Mouse (Mus musculus): ENCODE data around the gene Cd9. TPM values are rescaled to one million over a fixed set of nuclear protein-coding genes. Genes with fewer than 3 reads are reported as not detected.

Cd9 gene
- 8.6 and 12.4 TPM in 2 replicates for polyA plus RNA-seq (2012; rRNA removed)

DNA sequence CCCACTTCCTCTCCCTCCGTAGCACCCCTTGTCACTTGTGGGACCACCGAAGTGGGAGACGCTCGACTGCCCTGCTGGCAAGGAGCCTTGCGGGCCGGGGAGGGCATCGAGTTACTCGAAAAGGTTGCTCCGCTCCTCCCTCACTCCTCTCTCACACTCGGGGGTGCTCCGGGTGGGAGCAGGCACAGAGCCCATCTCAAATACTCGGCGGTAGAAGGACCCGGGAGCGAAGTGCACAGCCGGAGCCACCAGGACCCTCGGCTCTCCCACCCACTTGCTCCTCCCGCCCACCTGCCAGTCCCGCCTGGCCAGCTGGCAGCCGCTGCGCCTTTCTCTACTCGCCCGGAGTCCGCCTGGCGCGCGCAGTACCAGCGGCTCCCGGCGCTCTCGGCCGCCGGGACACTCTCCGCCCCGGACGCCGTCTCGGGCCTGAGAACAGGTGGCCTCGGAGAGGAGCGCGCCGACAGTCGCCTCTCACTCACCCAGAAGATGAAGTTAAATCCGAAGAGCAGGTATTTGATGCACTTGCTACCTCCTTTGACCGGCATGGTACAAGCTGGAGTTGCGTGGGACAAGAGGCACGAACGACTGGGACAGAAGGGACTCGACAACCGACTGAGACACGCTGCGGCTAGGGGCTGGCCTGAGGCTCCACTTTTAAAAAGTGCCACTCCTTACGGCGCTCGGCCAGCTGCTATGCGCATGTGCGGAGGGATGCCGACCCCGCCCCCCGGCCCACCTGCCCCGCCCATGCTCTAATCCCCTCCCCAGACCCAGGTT is at the start of gene Cd9:
Gene Cd9, minus strand, starts transcription at position 700 of the 780 bp plus-strand sequence.
- Histone ChIP-seq H3K27ac (ENCODE audit: control insufficient read depth, insufficient read depth, low read depth, low read length) (peak within 1 kb of the TSS; percentile 14), H3K4me3 (ENCODE audit: control insufficient read depth, low read depth, low read length) (peak within 1 kb of the TSS; percentile 88), H3K36me3 (ENCODE audit: control insufficient read depth, insufficient read depth, low read length) (no peaks in the 10 kb centered on the region), H3K27me3 (ENCODE audit: control insufficient read depth, insufficient read depth, low read length) (peaks cover 11% of the 10 kb centered on the region), H3K4me1 (ENCODE audit: control insufficient read depth, insufficient read depth, low read length) (peaks cover 8% of the 10 kb centered on the region)
- TF ChIP-seq CTCF (IDR thresholded peaks at IDR 0.05; ENCODE audit: control insufficient read depth, insufficient read depth, insufficient replicate concordance, low read depth, low read length) (no peak), POLR2A (IDR thresholded peaks at IDR 0.05; ENCODE audit: control insufficient read depth, low read depth, low read length) (peak; percentile 42; the same call in 1 of the 2 replicates)

DNA sequence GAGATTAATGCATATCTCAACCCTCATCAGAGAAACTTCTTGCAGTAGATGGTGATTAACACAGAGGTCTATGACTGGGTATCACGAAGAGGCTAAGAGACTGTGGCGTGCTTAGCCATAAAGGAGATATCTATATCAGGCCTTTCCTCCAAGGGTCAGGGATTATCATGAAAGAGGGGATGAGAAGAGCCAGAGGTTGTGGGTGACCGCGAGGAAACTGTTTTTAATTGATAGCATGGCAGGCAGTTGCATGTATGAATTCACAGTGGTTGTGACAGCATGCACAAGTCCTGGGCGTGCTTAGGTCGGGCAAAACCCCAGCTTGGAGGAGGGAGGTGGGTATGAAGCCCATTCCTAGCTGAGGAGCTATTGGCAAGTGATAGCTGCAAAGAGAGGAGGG is 46.7 kb upstream of the Cd9 start:
- no peak overlapping the region for H3K4me3 ChIP-seq (ENCODE audit: control insufficient read depth, low read depth, low read length)
- no peaks in the 10 kb centered on the region for H3K27me3 ChIP-seq (ENCODE audit: control insufficient read depth, insufficient read depth, low read length)

DNA sequence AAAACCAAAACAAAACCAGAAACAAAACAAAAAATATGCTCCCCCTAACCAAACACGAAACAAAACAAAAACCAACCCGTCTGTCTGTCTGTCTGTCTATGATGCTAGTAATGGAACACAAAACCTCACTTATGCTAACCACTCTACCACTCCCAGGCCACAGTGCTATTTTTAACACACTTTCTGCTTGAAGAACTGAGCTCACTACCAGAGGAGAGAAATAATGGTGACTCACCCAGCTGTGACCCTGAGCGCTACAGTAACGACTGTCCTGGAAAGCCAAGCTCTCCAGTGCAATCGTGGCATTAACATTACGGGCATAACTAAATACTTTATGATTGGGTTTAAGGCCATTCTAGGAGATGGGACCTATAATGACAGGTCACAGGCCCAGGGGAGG is 46.2 kb upstream of the Cd9 start:
- H3K4me3 ChIP-seq (ENCODE audit: control insufficient read depth, low read depth, low read length), result no peak overlapping the region
- H3K4me1 ChIP-seq (ENCODE audit: control insufficient read depth, insufficient read depth, low read length), result no peaks in the 10 kb centered on the region
- no peaks in the 10 kb centered on the region for H3K27me3 ChIP-seq (ENCODE audit: control insufficient read depth, insufficient read depth, low read length)
- TF ChIP-seq CTCF (IDR thresholded peaks at IDR 0.05; ENCODE audit: control insufficient read depth, insufficient read depth, insufficient replicate concordance, low read depth, low read length) (no peak), POLR2A (IDR thresholded peaks at IDR 0.05; ENCODE audit: control insufficient read depth, low read depth, low read length) (no peak)
- H3K36me3 ChIP-seq (ENCODE audit: control insufficient read depth, insufficient read depth, low read length), result no peaks in the 10 kb centered on the region
- no peak overlapping the region for H3K27ac ChIP-seq (ENCODE audit: control insufficient read depth, insufficient read depth, low read depth, low read length)

More for the DNA sequence above, 46.7 kb upstream of the Cd9 start:
- TF ChIP-seq CTCF (IDR thresholded peaks at IDR 0.05; ENCODE audit: control insufficient read depth, insufficient read depth, insufficient replicate concordance, low read depth, low read length), result no peak
- TF ChIP-seq POLR2A (IDR thresholded peaks at IDR 0.05; ENCODE audit: control insufficient read depth, low read depth, low read length), result no peak
- H3K36me3 ChIP-seq (ENCODE audit: control insufficient read depth, insufficient read depth, low read length), result no peaks in the 10 kb centered on the region
- H3K27ac ChIP-seq (ENCODE audit: control insufficient read depth, insufficient read depth, low read depth, low read length), result no peak overlapping the region
- no peaks in the 10 kb centered on the region for H3K4me1 ChIP-seq (ENCODE audit: control insufficient read depth, insufficient read depth, low read length)

DNA sequence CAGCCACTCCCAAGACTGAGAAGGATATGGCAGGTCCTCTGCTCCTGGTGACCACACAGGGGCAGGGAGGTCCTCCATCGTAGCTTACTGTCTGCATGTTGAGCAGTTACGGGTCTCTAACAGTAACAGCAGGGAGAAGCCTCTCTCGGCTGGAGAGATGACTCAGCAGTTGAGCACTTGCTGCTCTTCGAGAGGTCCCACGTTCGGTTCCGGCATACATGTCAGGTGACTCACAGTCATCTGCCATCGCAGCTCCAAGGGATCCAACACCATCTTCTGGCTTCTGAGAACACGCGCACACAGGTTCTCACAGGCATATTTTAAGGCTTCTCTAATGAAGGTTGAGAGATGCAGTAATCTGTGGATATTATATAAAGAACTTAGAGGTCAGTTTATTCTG is 45.6 kb upstream of the Cd9 start:
- Histone ChIP-seq H3K4me3 (ENCODE audit: control insufficient read depth, low read depth, low read length) (no peak overlapping the region), H3K27me3 (ENCODE audit: control insufficient read depth, insufficient read depth, low read length) (no peaks in the 10 kb centered on the region), H3K4me1 (ENCODE audit: control insufficient read depth, insufficient read depth, low read length) (no peaks in the 10 kb centered on the region), H3K27ac (ENCODE audit: control insufficient read depth, insufficient read depth, low read depth, low read length) (no peak overlapping the region), H3K36me3 (ENCODE audit: control insufficient read depth, insufficient read depth, low read length) (no peaks in the 10 kb centered on the region)
- TF ChIP-seq CTCF (IDR thresholded peaks at IDR 0.05; ENCODE audit: control insufficient read depth, insufficient read depth, insufficient replicate concordance, low read depth, low read length) (no peak), POLR2A (IDR thresholded peaks at IDR 0.05; ENCODE audit: control insufficient read depth, low read depth, low read length) (no peak)

DNA sequence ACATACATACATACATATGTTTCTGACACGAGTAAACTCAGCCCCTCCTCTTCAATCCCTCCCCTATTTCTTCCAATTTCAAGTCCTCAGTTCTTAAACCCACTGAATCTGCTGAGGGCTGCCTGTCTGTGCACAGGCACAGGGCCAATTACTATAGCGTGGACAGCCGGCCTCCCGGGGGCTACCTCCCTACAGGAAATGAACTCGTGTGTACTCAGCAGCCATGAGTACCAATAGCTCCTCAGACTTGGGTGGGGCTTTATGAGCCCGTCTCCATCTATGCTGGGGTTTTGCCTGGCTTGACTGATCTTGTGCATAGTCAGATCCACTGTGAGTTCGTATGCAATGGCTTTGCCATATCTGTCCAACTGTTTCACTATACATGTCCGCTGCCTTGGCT is 44.8 kb upstream of the Cd9 start:
- TF ChIP-seq CTCF (IDR thresholded peaks at IDR 0.05; ENCODE audit: control insufficient read depth, insufficient read depth, insufficient replicate concordance, low read depth, low read length), result no peak
- no peak for TF ChIP-seq POLR2A (IDR thresholded peaks at IDR 0.05; ENCODE audit: control insufficient read depth, low read depth, low read length)
- Histone ChIP-seq H3K36me3 (ENCODE audit: control insufficient read depth, insufficient read depth, low read length) (no peaks in the 10 kb centered on the region), H3K4me3 (ENCODE audit: control insufficient read depth, low read depth, low read length) (no peak overlapping the region), H3K27me3 (ENCODE audit: control insufficient read depth, insufficient read depth, low read length) (no peaks in the 10 kb centered on the region), H3K27ac (ENCODE audit: control insufficient read depth, insufficient read depth, low read depth, low read length) (no peak overlapping the region), H3K4me1 (ENCODE audit: control insufficient read depth, insufficient read depth, low read length) (no peaks in the 10 kb centered on the region)

DNA sequence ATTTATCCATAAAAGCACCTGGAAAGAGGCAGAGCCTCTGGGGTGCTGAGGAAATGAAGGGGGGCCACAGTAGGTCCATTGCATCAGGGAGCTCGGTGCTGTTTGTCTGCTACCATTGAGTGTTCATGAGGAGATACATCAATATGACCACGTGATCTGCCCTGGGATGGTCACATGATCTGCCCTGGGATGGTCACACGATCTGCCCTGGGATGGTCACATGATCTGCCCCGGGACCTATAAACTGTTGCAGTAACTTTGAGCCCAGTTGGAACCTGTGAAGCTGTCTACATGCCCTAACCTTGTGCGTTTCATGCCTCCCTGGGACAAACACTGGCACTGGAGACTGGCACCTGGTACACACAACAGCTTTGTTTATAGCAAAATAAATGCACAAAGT is 43.9 kb upstream of the Cd9 start:
- no peak overlapping the region for H3K4me3 ChIP-seq (ENCODE audit: control insufficient read depth, low read depth, low read length)
- TF ChIP-seq POLR2A (IDR thresholded peaks at IDR 0.05; ENCODE audit: control insufficient read depth, low read depth, low read length) (no peak), CTCF (IDR thresholded peaks at IDR 0.05; ENCODE audit: control insufficient read depth, insufficient read depth, insufficient replicate concordance, low read depth, low read length) (no peak)
- no peak overlapping the region for H3K27ac ChIP-seq (ENCODE audit: control insufficient read depth, insufficient read depth, low read depth, low read length)
- no peaks in the 10 kb centered on the region for H3K27me3 ChIP-seq (ENCODE audit: control insufficient read depth, insufficient read depth, low read length)
- no peaks in the 10 kb centered on the region for H3K4me1 ChIP-seq (ENCODE audit: control insufficient read depth, insufficient read depth, low read length)
- H3K36me3 ChIP-seq (ENCODE audit: control insufficient read depth, insufficient read depth, low read length), result no peaks in the 10 kb centered on the region

DNA sequence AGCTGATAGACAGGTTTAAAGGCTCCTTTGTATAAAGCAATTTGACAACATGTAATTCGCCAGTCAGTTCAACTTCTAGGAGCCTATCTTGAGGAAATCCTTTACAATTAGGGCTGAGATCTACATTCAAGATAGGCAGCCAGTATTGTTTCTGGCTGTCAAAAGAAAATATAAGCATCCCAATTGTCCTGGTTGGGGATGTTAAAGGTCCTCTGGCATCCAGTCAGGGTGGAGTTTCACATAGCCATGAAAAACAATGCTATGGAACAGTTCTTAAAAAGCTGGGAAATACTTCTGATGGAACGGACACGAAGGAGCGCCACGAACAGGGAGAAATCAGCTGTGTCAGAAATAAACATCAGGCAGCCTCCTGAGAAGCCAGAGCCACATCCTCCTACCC is 40.4 kb upstream of the Cd9 start:
- TF ChIP-seq POLR2A (IDR thresholded peaks at IDR 0.05; ENCODE audit: control insufficient read depth, low read depth, low read length) (no peak), CTCF (IDR thresholded peaks at IDR 0.05; ENCODE audit: control insufficient read depth, insufficient read depth, insufficient replicate concordance, low read depth, low read length) (no peak)
- no peak overlapping the region for H3K27ac ChIP-seq (ENCODE audit: control insufficient read depth, insufficient read depth, low read depth, low read length)
- H3K36me3 ChIP-seq (ENCODE audit: control insufficient read depth, insufficient read depth, low read length), result no peaks in the 10 kb centered on the region
- no peak overlapping the region for H3K4me3 ChIP-seq (ENCODE audit: control insufficient read depth, low read depth, low read length)
- H3K27me3 ChIP-seq (ENCODE audit: control insufficient read depth, insufficient read depth, low read length), result no peaks in the 10 kb centered on the region
- no peaks in the 10 kb centered on the region for H3K4me1 ChIP-seq (ENCODE audit: control insufficient read depth, insufficient read depth, low read length)

All from testis, adult 2 months (tissue).